Mouse (Mus musculus): Measurements from ENCODE around the gene Kcnh8.

The Kcnh8 gene

GRCm38 (mm10) chr17:52602093-52602780 lies at the start of gene Kcnh8:
Gene Kcnh8, plus strand, starts transcription at chr17:52602709.
- in situ Hi-C loops (cut with MboI, MseI) = loop anchor here (10.0 kb wide), 1 partner anchor 873 kb away; the partner anchor contains the start of gene Rab5a

GRCm38 (mm10) chr17:52559961-52560720 lies 42.4 kb upstream of the Kcnh8 start:
- in situ Hi-C loops (cut with MboI, MseI) = no loop called here

- in situ Hi-C loops (cut with MboI, MseI) = loop anchor here (5.0 kb wide), 2 partner anchors 72 to 827 kb away; no protein-coding TSS in a partner anchor
These were observed 36.9 kb upstream of the Kcnh8 start for GRCm38 (mm10) chr17:52565467-52566155.

- in situ Hi-C loops (cut with MboI, MseI) = loop anchor here (5.0 kb wide), 2 partner anchors 68 to 823 kb away; no protein-coding TSS in a partner anchor
These were observed 32.8 kb upstream of the Kcnh8 start for GRCm38 (mm10) chr17:52569584-52570270.

GRCm38 (mm10) chr17:52572229-52572628 lies 30.3 kb upstream of the Kcnh8 start:
- in situ Hi-C loops (cut with MboI, MseI) = no loop called here

- in situ Hi-C loops (cut with MboI, MseI) = no loop called here
These were observed 10.9 kb upstream of the Kcnh8 start for GRCm38 (mm10) chr17:52591503-52592194.

GRCm38 (mm10) chr17:52599141-52599540 lies 3.4 kb upstream of the Kcnh8 start:
- in situ Hi-C loops (cut with MboI, MseI) = no loop called here

- in situ Hi-C loops (cut with MboI, MseI) = loop anchor here (10.0 kb wide), 1 partner anchor 874 kb away; the partner anchor contains the start of gene Rab5a
These were observed 1.6 kb upstream of the Kcnh8 start for GRCm38 (mm10) chr17:52600882-52601371.

- in situ Hi-C loops (cut with MboI, MseI) = loop anchor here (10.0 kb wide), 1 partner anchor 872 kb away; the partner anchor contains the start of gene Rab5a
These were observed 267 bp downstream of the Kcnh8 start for GRCm38 (mm10) chr17:52602781-52603170.

- in situ Hi-C loops (cut with MboI, MseI) = loop anchor here (10.0 kb wide), 1 partner anchor 871 kb away; the partner anchor contains the start of gene Rab5a
These were observed 902 bp downstream of the Kcnh8 start for GRCm38 (mm10) chr17:52603411-52603810.

GRCm38 (mm10) chr17:52611382-52611781 lies 8.9 kb downstream of the Kcnh8 start:
- in situ Hi-C loops (cut with MboI, MseI) = no loop called here

GRCm38 (mm10) chr17:52649186-52649585 lies 46.7 kb downstream of the Kcnh8 start:
- in situ Hi-C loops (cut with MboI, MseI) = no loop called here

GRCm38 (mm10) chr17:52691988-52692387 lies 89.5 kb downstream of the Kcnh8 start:
- in situ Hi-C loops (cut with MboI, MseI) = no loop called here

- in situ Hi-C loops (cut with MboI, MseI) = no loop called here
These were observed 99.4 kb downstream of the Kcnh8 start for GRCm38 (mm10) chr17:52701944-52702343.

- in situ Hi-C loops (cut with MboI, MseI) = no loop called here
These were observed 109.8 kb downstream of the Kcnh8 start for GRCm38 (mm10) chr17:52712319-52712718.

- in situ Hi-C loops (cut with MboI, MseI) = no loop called here
These were observed 119.7 kb downstream of the Kcnh8 start for GRCm38 (mm10) chr17:52722214-52722613.

- in situ Hi-C loops (cut with MboI, MseI) = no loop called here
These were observed 126.3 kb downstream of the Kcnh8 start for GRCm38 (mm10) chr17:52728806-52729205.

GRCm38 (mm10) chr17:52738436-52738835 lies 135.9 kb downstream of the Kcnh8 start:
- in situ Hi-C loops (cut with MboI, MseI) = no loop called here

- in situ Hi-C loops (cut with MboI, MseI) = no loop called here
These were observed 185.6 kb downstream of the Kcnh8 start for GRCm38 (mm10) chr17:52788151-52788550.

GRCm38 (mm10) chr17:52804463-52804862 lies 202.0 kb downstream of the Kcnh8 start:
- in situ Hi-C loops (cut with MboI, MseI) = no loop called here

- in situ Hi-C loops (cut with MboI, MseI) = no loop called here
These were observed 208.3 kb downstream of the Kcnh8 start for GRCm38 (mm10) chr17:52810773-52811172.
